Comparison of ENCODE assay signal across 12 mouse cellular contexts in genomic region chr1:178689512-178689911, GRCm38 (mm10).
DNase-seq lines count a peak whose midpoint lies in the region; ATAC-seq and TF ChIP-seq lines count a peak whose summit lies in the region.
"Had no signal": no experiment of that assay in that cellular context is flagged by ENCODE, and none has a peak within 500 bp of the region (broad histone marks: within the 10 kb centered on the region; RNA-seq: fewer than 3 reads in every experiment).

No protein-coding gene starts in this region.

- no peak overlapping the region for H3K4me3 ChIP-seq in kidney, adult 2 months (ENCODE audit: insufficient read depth, low read depth, low read length)
- H3K4me3 ChIP-seq in heart, embryonic 10.5 days = no peak overlapping the region
- H3K4me3 ChIP-seq: hindbrain, embryonic 12.5 days had no signal

- no peaks in the 10 kb centered on the region for H3K27me3 ChIP-seq in kidney, adult 2 months (replicated peaks; ENCODE audit: control insufficient read depth, insufficient read depth, low read length)
- no peaks in the 10 kb centered on the region for H3K27me3 ChIP-seq in heart, embryonic 10.5 days (ENCODE audit: insufficient read depth, poor library complexity, severe bottlenecking)
- H3K27me3 ChIP-seq: hindbrain, embryonic 12.5 days had no signal

- H3K27ac ChIP-seq in kidney, adult 2 months (ENCODE audit: insufficient read depth, low read depth, low read length) = no peak overlapping the region
- no peak overlapping the region for H3K27ac ChIP-seq in heart, embryonic 10.5 days
- H3K27ac ChIP-seq: hindbrain, embryonic 12.5 days had no signal

- DNase-seq in cerebellum, postnatal 10 days = peak; percentile 61 to 63
- DNase-seq in kidney, adult 2 months = no peak
- DNase-seq in kidney, adult 8-10 months = no peak
- DNase-seq in 3T3-L1 (ENCODE audit: low read depth, low spot score) = peak; percentile 19
- DNase-seq in brain, embryonic 14.5 days (ENCODE audit: low read depth) = peak; percentile 31
- no peak for DNase-seq in thymus, adult 18-20 months
- DNase-seq in heart, embryonic 10.5 days (ENCODE audit: low spot score) = no peak
- DNase-seq: kidney, postnatal 10 days; lung, adult 18-20 months; thymus, postnatal 25 days had no signal

- no peaks in the 10 kb centered on the region for H3K4me1 ChIP-seq in kidney, adult 2 months (ENCODE audit: control insufficient read depth, insufficient read depth, low read length)
- peaks cover 49% of the 10 kb centered on the region for H3K4me1 ChIP-seq in heart, embryonic 10.5 days

- no peak for TF ChIP-seq POLR2A in kidney, adult 2 months (IDR thresholded peaks at IDR 0.05; ENCODE audit: low read depth, low read length)
- no peak for TF ChIP-seq POLR2A in brain, embryonic 14.5 days (IDR thresholded peaks at IDR 0.05; ENCODE audit: borderline replicate concordance, extremely low read depth, insufficient read depth, insufficient read length, poor library complexity, severe bottlenecking)

- WGBS in kidney, adult 2 months = 59% methylated on average over 4 of the region's 4 CpGs
- WGBS in heart, embryonic 10.5 days = 51% methylated on average over 4 of the region's 4 CpGs

- H3K36me3 ChIP-seq in kidney, adult 2 months (ENCODE audit: control insufficient read depth, insufficient read depth, low read length) = no peaks in the 10 kb centered on the region
- peaks cover 6% of the 10 kb centered on the region; the same call in 1 of the 2 replicates for H3K36me3 ChIP-seq in heart, embryonic 10.5 days
- H3K36me3 ChIP-seq: hindbrain, embryonic 12.5 days had no signal

- no peaks in the 10 kb centered on the region for H3K9me3 ChIP-seq in heart, embryonic 10.5 days
- H3K9me3 ChIP-seq: hindbrain, embryonic 12.5 days had no signal

- no peak for ATAC-seq in cerebellum, adult (ENCODE audit: insufficient number of reproducible peaks, low FRiP score, low TSS enrichment)

- TF ChIP-seq CTCF in kidney, adult 2 months (conservative IDR thresholded peaks at IDR 0.05; ENCODE audit: insufficient read depth, insufficient read length, low read depth, low read length) = 0 out of 2 replicates have a peak, but pooled peaks have one; percentile 19
- TF ChIP-seq CTCF in brain, embryonic 14.5 days (IDR thresholded peaks at IDR 0.05; ENCODE audit: borderline replicate concordance, extremely low read depth, insufficient read depth, insufficient read length) = peak; percentile 29; the same call in 1 of the 2 replicates

Comparison
In these comparisons a context has a peak if more than half of its experiments do, and no peak if none do; other contexts are left out.
1. DNase-seq: peak in cerebellum, postnatal 10 days (2 of 2), 3T3-L1 (single experiment) and brain, embryonic 14.5 days (single experiment); none in kidney, adult 2 months (single experiment), kidney, adult 8-10 months (0 of 2), thymus, adult 18-20 months (0 of 2) and heart, embryonic 10.5 days (single experiment).